Mouse (Mus musculus) forebrain, embryonic 15.5 days (tissue): ENCODE measurements around the gene Fbxo6. TPM values are rescaled to one million over a fixed set of nuclear protein-coding genes. Genes with fewer than 3 reads are reported as not detected.

Experiments
- ATAC-seq: fragments of 200-750 bp; cut with Nextera tagmentation; replicated peaks from 2 replicates; pipeline ENCODE4 v1.8.0; 2017; ENCODE audit warnings: mild to moderate bottlenecking, moderate TSS enrichment, moderate library complexity
- H3K27ac ChIP-seq: fragments of 300-500 bp; sonication (generic); replicated peaks from 2 replicates; pipeline ENCODE4 v1.5.1; 2015; ENCODE audit warnings: mild to moderate bottlenecking, inconsistent platforms
- H3K27me3 ChIP-seq: fragments of 300-500 bp; sonication (generic); 2 replicates; pipeline ENCODE4 v1.6.1; 2015; ENCODE audit warnings: inconsistent platforms
- H3K36me3 ChIP-seq: fragments of 300-500 bp; sonication (generic); 2 replicates; pipeline ENCODE4 v1.6.1; 2015; ENCODE audit warnings: mild to moderate bottlenecking, inconsistent platforms
- H3K4me1 ChIP-seq: fragments of 300-500 bp; sonication (generic); 2 replicates; pipeline ENCODE4 v1.6.1; 2015; ENCODE audit warnings: inconsistent platforms
- H3K4me2 ChIP-seq: fragments of 300-500 bp; sonication (generic); replicated peaks from 2 replicates; pipeline ENCODE4 v1.6.1; 2015; ENCODE audit warnings: mild to moderate bottlenecking, inconsistent platforms
- H3K4me3 ChIP-seq: fragments of 300-500 bp; sonication (generic); 2 replicates; pipeline ENCODE4 v1.5.1; 2015; ENCODE audit warnings: mild to moderate bottlenecking, inconsistent platforms
- H3K9ac ChIP-seq: fragments of 300-500 bp; sonication (generic); replicated peaks from 2 replicates; pipeline ENCODE4 v1.6.1; 2015; ENCODE audit warnings: mild to moderate bottlenecking, inconsistent platforms
- H3K9me3 ChIP-seq: fragments of 300-500 bp; sonication (generic); 2 replicates; pipeline ENCODE4 v1.6.1; 2016; ENCODE audit warnings: inconsistent platforms
- WGBS: fragments of 180-500 bp; shearing (Covaris S2); methylation state at CpG from one replicate; pipeline ENCODE4 v1.1.7; 2015; ENCODE audit warnings: mixed read lengths; 5-methylcytosine and 5-hydroxymethylcytosine counted together
- microRNA-seq: library from miRNA; unstranded; fragments of <30 nt; microRNA quantifications from one replicate; pipeline ENCODE4, GENCODE M21; 2016
- polyA plus RNA-seq: library from polyadenylated mRNA; unstranded; fragments of >200 nt; fragmentation: Nextera tagmentation; extraction: Ambion mirVana; gene quantifications from 2 replicates; pipeline ENCODE4 v1.2.1, GENCODE M21; 2015

Fbxo6 gene
- polyA plus RNA-seq, 1 experiment from 2014 or later = 18.0 TPM

- no peak overlapping the region for H3K4me2 ChIP-seq
- H3K27ac ChIP-seq = no peak overlapping the region
- H3K27me3 ChIP-seq = no peaks in the 10 kb centered on the region
- WGBS = 91% methylated on average over 2 of the region's 2 CpGs
- peaks cover 11% of the 10 kb centered on the region for H3K4me1 ChIP-seq
- no peak for ATAC-seq
- no peak overlapping the region for H3K4me3 ChIP-seq
- no peaks in the 10 kb centered on the region for H3K9me3 ChIP-seq
- H3K9ac ChIP-seq = no peak overlapping the region
- H3K36me3 ChIP-seq = 0 out of 2 replicates have a peak, but pooled peaks cover 5% of the 10 kb centered on the region
These were observed 54.0 kb downstream of the Fbxo6 start for GRCm38 (mm10) chr4:148097936-148098335.

Small RNA genes lying within 50 kb of the gene (microRNA-seq; reads per million reads assigned to microRNA genes)
- gene Mir7022 = not detected

Other genes with a start within 250 kb of the Fbxo6 start
- gene Mfn2, start 247.4 kb downstream of the Fbxo6 start, polyA plus RNA-seq = 73.6 and 77.2 TPM in 2 replicates
- 16.1 and 16.4 TPM in 2 replicates for gene Plod1, start 215.4 kb downstream of the Fbxo6 start, polyA plus RNA-seq
- 13.7 and 13.8 TPM in 2 replicates for gene 2510039O18Rik, start 211.2 kb downstream of the Fbxo6 start, polyA plus RNA-seq
- gene Nppb, start 166.4 kb downstream of the Fbxo6 start, polyA plus RNA-seq = not detected in 2 replicates
- gene Nppa, start 151.4 kb downstream of the Fbxo6 start, polyA plus RNA-seq = 0.76 and 1.6 TPM in 2 replicates
- gene Clcn6, start 113.3 kb downstream of the Fbxo6 start, polyA plus RNA-seq = 30.8 and 33.4 TPM in 2 replicates
- 16.6 and 17.1 TPM in 2 replicates for gene Mthfr, start 113.1 kb downstream of the Fbxo6 start, polyA plus RNA-seq
- 4.6 and 5.6 TPM in 2 replicates for gene Agtrap, start 64.1 kb downstream of the Fbxo6 start, polyA plus RNA-seq
- 123 and 127 TPM in 2 replicates for gene Mad2l2, start 21.8 kb downstream of the Fbxo6 start, polyA plus RNA-seq
- 21.2 TPM in 2 replicates for gene Draxin, start 21.4 kb downstream of the Fbxo6 start, polyA plus RNA-seq
- gene Fbxo44, start 8.3 kb upstream of the Fbxo6 start, polyA plus RNA-seq = 60.7 and 64.6 TPM in 2 replicates
- gene Fbxo2, start 8.5 kb upstream of the Fbxo6 start, polyA plus RNA-seq = 4.5 and 4.7 TPM in 2 replicates
- gene Disp3, start 135.8 kb upstream of the Fbxo6 start, polyA plus RNA-seq = 11.5 and 14.4 TPM in 2 replicates